Mouse (Mus musculus): ENCODE data around the gene Rpp25. TPM values are rescaled to one million over a fixed set of nuclear protein-coding genes. Genes with fewer than 3 reads are reported as not detected.

Rpp25 gene
- 21.5 and 25.8 TPM in 2 replicates for polyA plus RNA-seq (2014; fragmentation: Nextera tagmentation; extraction: Ambion mirVana)

DNA sequence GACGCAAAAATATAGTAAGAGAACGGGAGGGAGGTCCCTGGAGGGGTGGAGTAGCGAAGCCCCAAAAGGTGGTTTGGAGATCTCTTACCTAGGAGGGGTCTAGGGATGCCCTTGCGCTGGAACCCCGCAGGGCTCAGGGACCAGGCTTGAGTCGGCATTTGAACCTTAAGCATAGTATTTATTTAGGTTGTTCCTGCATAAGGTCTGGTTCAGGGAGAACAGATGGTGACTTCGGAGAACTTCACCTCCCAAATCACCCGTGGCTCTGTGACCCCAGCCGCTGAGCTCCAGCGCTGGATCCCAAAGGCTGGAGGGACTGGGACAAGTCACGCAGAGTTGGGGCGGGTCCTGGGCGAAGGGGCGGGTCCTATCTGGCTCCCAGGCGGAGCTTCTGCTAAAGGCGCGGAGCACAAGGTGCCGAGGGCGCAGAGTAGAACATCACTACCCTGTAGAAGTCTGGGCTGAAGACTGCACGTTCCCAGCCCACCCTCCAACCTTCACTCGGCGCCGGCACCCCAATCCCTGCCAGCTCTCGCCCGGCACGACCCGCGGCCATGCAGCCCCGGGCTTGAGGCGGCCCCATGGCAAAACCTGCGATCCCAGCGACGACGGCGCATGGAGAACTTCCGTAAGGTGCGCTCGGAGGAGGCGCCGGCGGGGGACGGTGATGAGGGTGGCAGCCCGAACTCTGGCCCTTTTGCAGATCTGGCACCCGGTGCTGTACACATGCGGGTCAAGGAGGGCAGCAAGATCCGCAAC, at the start of gene Rpp25:
Rpp25 (plus strand) TSS at position 405 of the 759 bp plus-strand sequence.
- peak within 1 kb of the TSS; percentile 3; the same call in 1 of the 2 replicates for H3K27ac ChIP-seq (ENCODE audit: low read depth, low read length)
- H3K36me3 ChIP-seq (ENCODE audit: control insufficient read depth, insufficient read depth, low read length): no peaks in the 10 kb centered on the region
- H3K9ac ChIP-seq (replicated peaks; ENCODE audit: low read depth, low read length): peak within 1 kb of the TSS; percentile 18
- H3K4me3 ChIP-seq (ENCODE audit: low read depth, low read length): peak within 1 kb of the TSS; percentile 37
- peaks cover 12% of the 10 kb centered on the region; the same call in 1 of the 2 replicates for H3K27me3 ChIP-seq (ENCODE audit: control insufficient read depth, insufficient read depth, low read length)
- peaks cover 58% of the 10 kb centered on the region for H3K4me1 ChIP-seq (ENCODE audit: control insufficient read depth, insufficient read depth, low read length)
- ATAC-seq (ENCODE audit: low read depth): 0 out of 2 replicates have a peak, but pooled peaks have one; percentile 21
- under 1% methylated on average over 46 of the region's 46 CpGs for WGBS
- no peaks in the 10 kb centered on the region for H3K9me3 ChIP-seq (ENCODE audit: control insufficient read depth, low read length)
- peak within 1 kb of the TSS; percentile 89 for H3K4me2 ChIP-seq (ENCODE audit: low read depth, low read length)

DNA sequence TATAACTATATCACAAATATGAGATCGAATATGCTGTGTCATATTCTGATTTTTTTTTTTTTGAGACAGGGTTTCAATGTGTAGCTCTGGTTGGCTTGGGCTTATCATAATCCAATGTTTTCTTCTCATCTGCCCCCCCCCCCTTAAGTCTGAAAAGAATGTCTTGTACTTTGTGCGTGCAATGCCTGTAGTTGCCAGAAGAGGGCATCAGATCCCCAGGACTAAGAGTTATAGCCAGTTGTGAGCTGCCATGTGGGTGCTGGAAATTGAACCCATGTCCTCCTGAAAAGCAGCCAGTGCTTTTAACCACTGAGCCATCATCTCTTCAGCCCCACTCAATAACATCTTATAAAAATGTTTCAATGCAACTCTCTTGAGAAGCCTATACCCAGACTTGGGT, 44.1 kb upstream of the Rpp25 start:
- Histone ChIP-seq H3K36me3 (ENCODE audit: control insufficient read depth, insufficient read depth, low read length) (no peaks in the 10 kb centered on the region), H3K4me2 (ENCODE audit: low read depth, low read length) (no peak overlapping the region), H3K9ac (replicated peaks; ENCODE audit: low read depth, low read length) (no peak overlapping the region), H3K27ac (ENCODE audit: low read depth, low read length) (no peak overlapping the region), H3K9me3 (ENCODE audit: control insufficient read depth, low read length) (no peaks in the 10 kb centered on the region), H3K4me1 (ENCODE audit: control insufficient read depth, insufficient read depth, low read length) (no peaks in the 10 kb centered on the region), H3K4me3 (ENCODE audit: low read depth, low read length) (no peak overlapping the region), H3K27me3 (ENCODE audit: control insufficient read depth, insufficient read depth, low read length) (no peaks in the 10 kb centered on the region)
- ATAC-seq (ENCODE audit: low read depth): no peak
- WGBS: 99% methylated on average over 2 of the region's 2 CpGs

DNA sequence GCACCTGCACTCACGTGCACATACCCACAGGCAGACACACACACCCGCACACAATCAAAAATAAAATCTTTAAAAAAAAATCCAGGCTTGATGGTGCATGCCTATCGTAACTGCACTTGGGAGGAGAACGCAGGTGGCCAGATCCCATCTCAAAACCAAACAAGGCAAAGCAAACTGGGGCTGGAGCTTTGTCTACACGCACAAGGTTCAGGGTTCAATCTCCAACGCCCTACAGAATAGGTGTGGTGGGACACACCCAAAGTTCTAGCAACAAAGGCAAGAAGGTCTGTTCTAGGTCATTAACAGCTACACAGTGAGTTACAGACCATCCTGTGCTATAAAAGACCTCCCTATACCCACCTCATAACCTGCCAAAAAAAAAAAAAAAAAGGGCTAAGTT, 41.0 kb upstream of the Rpp25 start:
- ATAC-seq (ENCODE audit: low read depth): no peak
- 89% methylated on average over 6 of the region's 6 CpGs for WGBS
- Histone ChIP-seq H3K27me3 (ENCODE audit: control insufficient read depth, insufficient read depth, low read length) (no peaks in the 10 kb centered on the region), H3K4me1 (ENCODE audit: control insufficient read depth, insufficient read depth, low read length) (peaks cover 18% of the 10 kb centered on the region), H3K27ac (ENCODE audit: low read depth, low read length) (no peak overlapping the region), H3K9me3 (ENCODE audit: control insufficient read depth, low read length) (no peaks in the 10 kb centered on the region), H3K9ac (replicated peaks; ENCODE audit: low read depth, low read length) (no peak overlapping the region), H3K36me3 (ENCODE audit: control insufficient read depth, insufficient read depth, low read length) (no peaks in the 10 kb centered on the region), H3K4me2 (ENCODE audit: low read depth, low read length) (no peak overlapping the region), H3K4me3 (ENCODE audit: low read depth, low read length) (no peak overlapping the region)

DNA sequence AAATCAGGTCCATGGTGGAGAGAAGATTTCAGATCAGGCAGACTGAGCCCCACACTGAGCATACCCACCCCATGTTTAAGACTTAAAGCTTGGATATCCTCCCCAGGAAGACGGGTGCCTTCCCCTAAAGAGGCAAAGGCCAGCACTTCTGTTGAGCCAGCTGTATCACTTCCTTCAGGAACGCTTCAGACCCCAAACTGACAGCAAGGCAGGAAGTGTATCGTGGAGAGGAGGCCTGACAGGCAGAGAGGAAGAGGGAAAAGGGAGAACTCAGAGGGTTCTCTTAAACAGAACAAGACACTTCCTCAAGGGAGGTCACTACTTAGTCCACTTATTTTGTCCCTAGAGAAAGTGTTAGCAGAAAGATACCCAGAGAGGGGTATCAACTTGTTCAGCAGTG, 37.7 kb upstream of the Rpp25 start:
- no peak overlapping the region for H3K9ac ChIP-seq (replicated peaks; ENCODE audit: low read depth, low read length)
- H3K9me3 ChIP-seq (ENCODE audit: control insufficient read depth, low read length): no peaks in the 10 kb centered on the region

GRCm38 (mm10) chr9:57467271-57467771, 36.5 kb upstream of the Rpp25 start:
- peak overlapping the region; percentile 84 for H3K4me3 ChIP-seq (ENCODE audit: low read depth, low read length)
- ATAC-seq (ENCODE audit: low read depth): peak; percentile 57
- peak overlapping the region; percentile 93 for H3K9ac ChIP-seq (replicated peaks; ENCODE audit: low read depth, low read length)
- H3K4me1 ChIP-seq (ENCODE audit: control insufficient read depth, insufficient read depth, low read length): peaks cover 22% of the 10 kb centered on the region
- no peaks in the 10 kb centered on the region for H3K27me3 ChIP-seq (ENCODE audit: control insufficient read depth, insufficient read depth, low read length)
- H3K36me3 ChIP-seq (ENCODE audit: control insufficient read depth, insufficient read depth, low read length): no peaks in the 10 kb centered on the region
- H3K9me3 ChIP-seq (ENCODE audit: control insufficient read depth, low read length): no peaks in the 10 kb centered on the region
- peak overlapping the region; percentile 89 for H3K27ac ChIP-seq (ENCODE audit: low read depth, low read length)
- under 1% methylated on average over 18 of the region's 18 CpGs for WGBS
- H3K4me2 ChIP-seq (ENCODE audit: low read depth, low read length): peak overlapping the region; percentile 71

More for the DNA sequence above, 37.7 kb upstream of the Rpp25 start:
- Histone ChIP-seq H3K27me3 (ENCODE audit: control insufficient read depth, insufficient read depth, low read length) (no peaks in the 10 kb centered on the region), H3K36me3 (ENCODE audit: control insufficient read depth, insufficient read depth, low read length) (no peaks in the 10 kb centered on the region), H3K27ac (ENCODE audit: low read depth, low read length) (no peak overlapping the region), H3K4me1 (ENCODE audit: control insufficient read depth, insufficient read depth, low read length) (peaks cover 22% of the 10 kb centered on the region), H3K4me2 (ENCODE audit: low read depth, low read length) (peak overlapping the region; percentile 71), H3K4me3 (ENCODE audit: low read depth, low read length) (no peak overlapping the region; the same call in 1 of the 2 replicates)
- whole genome bisulfite sequencing: 79% methylated on average over 3 of the region's 3 CpGs
- no peak for ATAC-seq (ENCODE audit: low read depth)

- H3K4me3 ChIP-seq (ENCODE audit: low read depth, low read length): peak within 1 kb of the TSS; percentile 84
- no peaks in the 10 kb centered on the region for H3K36me3 ChIP-seq (ENCODE audit: control insufficient read depth, insufficient read depth, low read length)
- H3K27ac ChIP-seq (ENCODE audit: low read depth, low read length): peak within 1 kb of the TSS; percentile 89
- H3K4me2 ChIP-seq (ENCODE audit: low read depth, low read length): peak within 1 kb of the TSS; percentile 71
- peak within 1 kb of the TSS; percentile 93 for H3K9ac ChIP-seq (replicated peaks; ENCODE audit: low read depth, low read length)
- 2% methylated on average over 46 of the region's 48 CpGs for WGBS
- no peaks in the 10 kb centered on the region for H3K9me3 ChIP-seq (ENCODE audit: control insufficient read depth, low read length)
- peak; percentile 94 for ATAC-seq (ENCODE audit: low read depth)
- peaks cover 22% of the 10 kb centered on the region for H3K4me1 ChIP-seq (ENCODE audit: control insufficient read depth, insufficient read depth, low read length)
- no peaks in the 10 kb centered on the region for H3K27me3 ChIP-seq (ENCODE audit: control insufficient read depth, insufficient read depth, low read length)
Observed at GRCm38 (mm10) chr9:57467896-57468549, 35.8 kb upstream of the Rpp25 start, which contains the start of gene Scamp5. Gene Scamp5, minus strand, starts transcription at chr9:57468060.

DNA sequence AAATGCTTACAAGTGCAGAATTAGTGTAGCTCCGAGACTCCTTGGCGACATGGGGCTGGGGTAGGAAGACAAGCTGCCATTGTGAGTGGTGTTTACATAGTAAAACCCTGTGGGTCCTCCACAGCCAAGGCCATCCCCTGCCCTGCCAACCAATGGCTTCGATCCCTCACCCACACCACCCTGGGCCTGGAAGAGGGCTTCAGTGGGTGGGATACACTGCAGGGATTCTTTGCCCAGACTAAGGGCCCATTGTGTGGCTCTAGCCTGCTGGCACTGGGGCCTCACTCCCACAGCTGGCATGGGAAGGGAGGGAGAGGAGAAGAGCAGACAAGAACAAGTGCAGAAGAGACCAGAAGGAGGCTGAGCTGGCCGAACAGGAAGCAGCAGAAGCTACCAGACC, 34.9 kb upstream of the Rpp25 start:
- WGBS: 72% methylated on average over 4 of the region's 4 CpGs
- Histone ChIP-seq H3K4me1 (ENCODE audit: control insufficient read depth, insufficient read depth, low read length) (peaks cover 22% of the 10 kb centered on the region), H3K9ac (replicated peaks; ENCODE audit: low read depth, low read length) (no peak overlapping the region), H3K4me2 (ENCODE audit: low read depth, low read length) (peak overlapping the region; percentile 23; the same call in 1 of the 2 replicates), H3K4me3 (ENCODE audit: low read depth, low read length) (no peak overlapping the region), H3K27me3 (ENCODE audit: control insufficient read depth, insufficient read depth, low read length) (no peaks in the 10 kb centered on the region), H3K9me3 (ENCODE audit: control insufficient read depth, low read length) (no peaks in the 10 kb centered on the region), H3K27ac (ENCODE audit: low read depth, low read length) (no peak overlapping the region), H3K36me3 (ENCODE audit: control insufficient read depth, insufficient read depth, low read length) (no peaks in the 10 kb centered on the region)
- peak; percentile 12; the same call in 1 of the 2 replicates for ATAC-seq (ENCODE audit: low read depth)

- Histone ChIP-seq H3K9ac (replicated peaks; ENCODE audit: low read depth, low read length) (no peak overlapping the region), H3K4me1 (ENCODE audit: control insufficient read depth, insufficient read depth, low read length) (no peaks in the 10 kb centered on the region), H3K27me3 (ENCODE audit: control insufficient read depth, insufficient read depth, low read length) (no peaks in the 10 kb centered on the region), H3K27ac (ENCODE audit: low read depth, low read length) (no peak overlapping the region), H3K4me2 (ENCODE audit: low read depth, low read length) (no peak overlapping the region), H3K4me3 (ENCODE audit: low read depth, low read length) (no peak overlapping the region), H3K36me3 (ENCODE audit: control insufficient read depth, insufficient read depth, low read length) (no peaks in the 10 kb centered on the region), H3K9me3 (ENCODE audit: control insufficient read depth, low read length) (no peaks in the 10 kb centered on the region)
- WGBS: 15% methylated on average over 7 of the region's 7 CpGs
- ATAC-seq (ENCODE audit: low read depth): peak; percentile 82; the same call in 1 of the 2 replicates
Observed at GRCm38 (mm10) chr9:57485774-57486173, 18.1 kb upstream of the Rpp25 start.

GRCm38 (mm10) chr9:57487807-57488206, 16.0 kb upstream of the Rpp25 start:
- no peaks in the 10 kb centered on the region for H3K4me1 ChIP-seq (ENCODE audit: control insufficient read depth, insufficient read depth, low read length)
- H3K9me3 ChIP-seq (ENCODE audit: control insufficient read depth, low read length): no peaks in the 10 kb centered on the region
- H3K4me3 ChIP-seq (ENCODE audit: low read depth, low read length): no peak overlapping the region
- no peak overlapping the region for H3K4me2 ChIP-seq (ENCODE audit: low read depth, low read length)
- H3K27me3 ChIP-seq (ENCODE audit: control insufficient read depth, insufficient read depth, low read length): no peaks in the 10 kb centered on the region
- no peak overlapping the region for H3K27ac ChIP-seq (ENCODE audit: low read depth, low read length)
- WGBS: 81% methylated on average over 7 of the region's 7 CpGs
- ATAC-seq (ENCODE audit: low read depth): no peak
- no peaks in the 10 kb centered on the region for H3K36me3 ChIP-seq (ENCODE audit: control insufficient read depth, insufficient read depth, low read length)
- H3K9ac ChIP-seq (replicated peaks; ENCODE audit: low read depth, low read length): no peak overlapping the region

All from neural tube, embryonic 14.5 days (tissue).